Mouse (Mus musculus): ENCODE data around the gene Gm13289. TPM values are rescaled to one million over a fixed set of nuclear protein-coding genes. Genes with fewer than 3 reads are reported as not detected.
"Not testable (repeated sequence)": the region's sequence is repeated elsewhere in the genome, so short reads cannot be mapped to it uniquely, and the experiment has no call there.

The Gm13289 gene
- polyA plus RNA-seq, 1 experiment from 2014 or later: not detected

DNA sequence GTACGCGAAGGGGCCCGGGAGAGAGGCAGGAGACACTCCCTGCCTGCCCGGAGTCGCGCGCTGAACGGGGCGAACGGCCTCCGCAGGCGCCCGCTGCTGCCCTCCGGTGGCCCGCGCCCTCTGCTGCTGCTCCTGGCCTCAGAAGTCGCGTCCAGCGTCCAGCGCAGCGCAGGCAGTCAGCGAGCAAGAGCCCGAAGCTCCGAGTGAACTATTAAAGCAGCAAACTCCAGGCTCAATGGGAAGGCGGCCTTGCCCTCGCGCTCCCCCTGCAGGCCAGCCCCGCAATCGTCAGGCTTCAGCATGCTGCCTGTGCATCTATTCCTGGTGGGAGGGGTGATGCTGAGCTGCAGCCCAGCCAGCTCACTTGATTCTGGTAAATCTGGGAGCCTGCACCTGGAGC is 2.8 kb downstream of the Gm13289 start, which contains the start of gene Gm13272:
Gene Gm13272 (plus strand): TSS at position 301 of the 400 bp plus-strand sequence.
- H3K4me1 ChIP-seq (ENCODE audit: control insufficient read depth, insufficient read depth, low read depth, low read length); H3K36me3 ChIP-seq (ENCODE audit: control insufficient read depth, insufficient read depth, low read length); ATAC-seq; H3K27ac ChIP-seq (ENCODE audit: low read depth, low read length); H3K4me3 ChIP-seq (ENCODE audit: low read length); H3K9ac ChIP-seq (ENCODE audit: low read depth, low read length); H3K27me3 ChIP-seq (replicated peaks; ENCODE audit: control insufficient read depth, insufficient read depth, low read length); H3K4me2 ChIP-seq (ENCODE audit: low read length); H3K9me3 ChIP-seq (ENCODE audit: control insufficient read depth, low read length): not testable (repeated sequence)
- WGBS: no CpG with 5 or more reads among the region's 29 CpGs

DNA sequence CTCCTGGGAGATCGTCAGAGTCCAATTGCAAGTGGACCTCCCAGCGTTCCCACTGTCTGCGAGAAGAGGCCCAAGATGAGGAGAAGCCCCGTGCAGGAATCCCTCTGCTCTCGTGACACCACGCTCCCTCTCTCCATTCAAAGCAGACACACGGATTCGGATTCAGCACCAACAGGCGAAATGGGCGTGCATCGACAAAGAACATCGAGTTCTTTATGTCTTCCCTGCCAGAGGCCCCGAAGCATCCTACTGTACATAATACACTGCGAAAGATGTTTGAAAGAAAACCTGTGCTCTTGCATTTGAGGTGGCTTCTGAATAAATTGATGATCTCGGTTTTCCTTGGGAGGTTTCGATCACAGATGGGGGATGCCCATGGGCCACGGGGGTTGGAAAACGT is 3.6 kb downstream of the Gm13289 start:
- not testable (repeated sequence) for H3K9me3 ChIP-seq (ENCODE audit: control insufficient read depth, low read length); H3K27ac ChIP-seq (ENCODE audit: low read depth, low read length); H3K4me3 ChIP-seq (ENCODE audit: low read length); H3K9ac ChIP-seq (ENCODE audit: low read depth, low read length); ATAC-seq; H3K4me1 ChIP-seq (ENCODE audit: control insufficient read depth, insufficient read depth, low read depth, low read length); H3K36me3 ChIP-seq (ENCODE audit: control insufficient read depth, insufficient read depth, low read length); H3K27me3 ChIP-seq (replicated peaks; ENCODE audit: control insufficient read depth, insufficient read depth, low read length); H3K4me2 ChIP-seq (ENCODE audit: low read length)
- 48% methylated on average over 15 of the region's 18 CpGs for WGBS

DNA sequence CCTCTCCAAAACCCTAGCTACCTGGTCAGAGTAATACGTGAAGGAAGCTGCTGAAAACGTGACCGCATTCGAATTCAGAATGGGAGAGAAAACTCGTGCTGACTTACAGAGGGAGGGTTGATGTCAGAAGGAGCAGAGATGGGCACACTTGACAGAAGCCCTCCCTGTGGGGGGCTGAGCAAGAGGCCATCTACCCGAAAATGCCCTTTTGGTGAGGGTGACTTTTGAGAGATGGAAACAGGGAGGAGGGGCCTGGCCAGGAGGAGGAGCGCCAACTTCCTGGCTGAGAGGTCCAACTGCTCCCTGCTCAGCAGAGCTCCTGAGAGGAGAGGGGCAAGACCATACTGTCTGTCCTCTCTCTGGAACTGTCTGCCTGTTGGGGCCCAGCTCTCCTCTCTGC is 5.1 kb downstream of the Gm13289 start, which contains the start of gene Ifnz:
Gene Ifnz (plus strand): TSS at position 301 of the 400 bp plus-strand sequence.
- H3K36me3 ChIP-seq (ENCODE audit: control insufficient read depth, insufficient read depth, low read length); H3K4me1 ChIP-seq (ENCODE audit: control insufficient read depth, insufficient read depth, low read depth, low read length); H3K4me3 ChIP-seq (ENCODE audit: low read length); H3K9me3 ChIP-seq (ENCODE audit: control insufficient read depth, low read length); H3K27ac ChIP-seq (ENCODE audit: low read depth, low read length); H3K27me3 ChIP-seq (replicated peaks; ENCODE audit: control insufficient read depth, insufficient read depth, low read length); H3K9ac ChIP-seq (ENCODE audit: low read depth, low read length); ATAC-seq: not testable (repeated sequence)
- H3K4me2 ChIP-seq (ENCODE audit: low read length): peak within 1 kb of the TSS; percentile 42; the same call in 1 of the 2 replicates
- WGBS: 14% methylated on average over 2 of the region's 7 CpGs

DNA sequence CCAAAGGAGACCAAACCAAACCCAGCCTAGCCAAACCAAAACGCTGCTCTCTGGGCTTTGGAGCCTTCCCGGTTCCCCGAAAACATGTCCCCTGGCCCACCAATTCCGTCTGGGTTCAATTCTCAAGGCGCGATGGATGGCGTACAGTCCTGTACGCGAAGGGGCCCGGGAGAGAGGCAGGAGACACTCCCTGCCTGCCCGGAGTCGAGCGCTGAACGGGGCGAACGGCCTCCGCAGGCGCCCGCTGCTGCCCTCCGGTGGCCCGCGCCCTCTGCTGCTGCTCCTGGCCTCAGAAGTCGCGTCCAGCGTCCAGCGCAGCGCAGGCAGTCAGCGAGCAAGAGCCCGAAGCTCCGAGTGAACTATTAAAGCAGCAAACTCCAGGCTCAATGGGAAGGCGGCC is 5.6 kb downstream of the Gm13289 start:
- H3K9me3 ChIP-seq (ENCODE audit: control insufficient read depth, low read length); H3K4me1 ChIP-seq (ENCODE audit: control insufficient read depth, insufficient read depth, low read depth, low read length); H3K36me3 ChIP-seq (ENCODE audit: control insufficient read depth, insufficient read depth, low read length); H3K27me3 ChIP-seq (replicated peaks; ENCODE audit: control insufficient read depth, insufficient read depth, low read length); H3K27ac ChIP-seq (ENCODE audit: low read depth, low read length); H3K4me3 ChIP-seq (ENCODE audit: low read length); ATAC-seq; H3K9ac ChIP-seq (ENCODE audit: low read depth, low read length): not testable (repeated sequence)
- 0% methylated on average over 4 of the region's 31 CpGs for WGBS
- H3K4me2 ChIP-seq (ENCODE audit: low read length): peak overlapping the region; percentile 42; the same call in 1 of the 2 replicates

DNA sequence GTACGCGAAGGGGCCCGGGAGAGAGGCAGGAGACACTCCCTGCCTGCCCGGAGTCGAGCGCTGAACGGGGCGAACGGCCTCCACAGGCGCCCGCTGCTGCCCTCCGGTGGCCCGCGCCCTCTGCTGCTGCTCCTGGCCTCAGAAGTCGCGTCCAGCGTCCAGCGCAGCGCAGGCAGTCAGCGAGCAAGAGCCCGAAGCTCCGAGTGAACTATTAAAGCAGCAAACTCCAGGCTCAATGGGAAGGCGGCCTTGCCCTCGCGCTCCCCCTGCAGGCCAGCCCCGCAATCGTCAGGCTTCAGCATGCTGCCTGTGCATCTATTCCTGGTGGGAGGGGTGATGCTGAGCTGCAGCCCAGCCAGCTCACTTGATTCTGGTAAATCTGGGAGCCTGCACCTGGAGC is 8.7 kb downstream of the Gm13289 start, which contains the start of gene Gm13276:
Gene Gm13276 (plus strand): TSS at position 301 of the 400 bp plus-strand sequence.
- not testable (repeated sequence) for H3K36me3 ChIP-seq (ENCODE audit: control insufficient read depth, insufficient read depth, low read length); H3K4me3 ChIP-seq (ENCODE audit: low read length); H3K4me1 ChIP-seq (ENCODE audit: control insufficient read depth, insufficient read depth, low read depth, low read length); ATAC-seq; H3K9me3 ChIP-seq (ENCODE audit: control insufficient read depth, low read length); H3K27me3 ChIP-seq (replicated peaks; ENCODE audit: control insufficient read depth, insufficient read depth, low read length); H3K4me2 ChIP-seq (ENCODE audit: low read length); H3K27ac ChIP-seq (ENCODE audit: low read depth, low read length); H3K9ac ChIP-seq (ENCODE audit: low read depth, low read length)
- no CpG with 5 or more reads among the region's 27 CpGs for WGBS

DNA sequence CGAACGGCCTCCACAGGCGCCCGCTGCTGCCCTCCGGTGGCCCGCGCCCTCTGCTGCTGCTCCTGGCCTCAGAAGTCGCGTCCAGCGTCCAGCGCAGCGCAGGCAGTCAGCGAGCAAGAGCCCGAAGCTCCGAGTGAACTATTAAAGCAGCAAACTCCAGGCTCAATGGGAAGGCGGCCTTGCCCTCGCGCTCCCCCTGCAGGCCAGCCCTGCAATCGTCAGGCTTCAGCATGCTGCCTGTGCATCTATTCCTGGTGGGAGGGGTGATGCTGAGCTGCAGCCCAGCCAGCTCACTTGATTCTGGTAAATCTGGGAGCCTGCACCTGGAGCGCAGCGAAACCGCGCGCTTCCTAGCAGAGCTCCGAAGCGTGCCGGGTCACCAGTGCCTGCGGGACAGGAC is 11.7 kb downstream of the Gm13289 start, which contains the start of gene Gm13277:
Gene Gm13277 (plus strand): TSS at position 231 of the 400 bp plus-strand sequence.
- not testable (repeated sequence) for H3K36me3 ChIP-seq (ENCODE audit: control insufficient read depth, insufficient read depth, low read length); H3K4me3 ChIP-seq (ENCODE audit: low read length); H3K4me2 ChIP-seq (ENCODE audit: low read length); H3K27ac ChIP-seq (ENCODE audit: low read depth, low read length); ATAC-seq; H3K4me1 ChIP-seq (ENCODE audit: control insufficient read depth, insufficient read depth, low read depth, low read length); H3K27me3 ChIP-seq (replicated peaks; ENCODE audit: control insufficient read depth, insufficient read depth, low read length); H3K9ac ChIP-seq (ENCODE audit: low read depth, low read length); H3K9me3 ChIP-seq (ENCODE audit: control insufficient read depth, low read length)
- WGBS: 0% methylated on average over 1 of the region's 28 CpGs

DNA sequence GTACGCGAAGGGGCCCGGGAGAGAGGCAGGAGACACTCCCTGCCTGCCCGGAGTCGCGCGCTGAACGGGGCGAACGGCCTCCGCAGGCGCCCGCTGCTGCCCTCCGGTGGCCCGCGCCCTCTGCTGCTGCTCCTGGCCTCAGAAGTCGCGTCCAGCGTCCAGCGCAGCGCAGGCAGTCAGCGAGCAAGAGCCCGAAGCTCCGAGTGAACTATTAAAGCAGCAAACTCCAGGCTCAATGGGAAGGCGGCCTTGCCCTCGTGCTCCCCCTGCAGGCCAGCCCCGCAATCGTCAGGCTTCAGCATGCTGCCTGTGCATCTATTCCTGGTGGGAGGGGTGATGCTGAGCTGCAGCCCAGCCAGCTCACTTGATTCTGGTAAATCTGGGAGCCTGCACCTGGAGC is 14.5 kb downstream of the Gm13289 start, which contains the start of gene Gm13278:
Gene Gm13278 (plus strand): TSS at position 301 of the 400 bp plus-strand sequence.
- H3K9me3 ChIP-seq (ENCODE audit: control insufficient read depth, low read length); H3K4me2 ChIP-seq (ENCODE audit: low read length); ATAC-seq; H3K4me1 ChIP-seq (ENCODE audit: control insufficient read depth, insufficient read depth, low read depth, low read length); H3K27ac ChIP-seq (ENCODE audit: low read depth, low read length); H3K27me3 ChIP-seq (replicated peaks; ENCODE audit: control insufficient read depth, insufficient read depth, low read length); H3K9ac ChIP-seq (ENCODE audit: low read depth, low read length); H3K4me3 ChIP-seq (ENCODE audit: low read length); H3K36me3 ChIP-seq (ENCODE audit: control insufficient read depth, insufficient read depth, low read length): not testable (repeated sequence)
- no CpG with 5 or more reads among the region's 28 CpGs for WGBS

DNA sequence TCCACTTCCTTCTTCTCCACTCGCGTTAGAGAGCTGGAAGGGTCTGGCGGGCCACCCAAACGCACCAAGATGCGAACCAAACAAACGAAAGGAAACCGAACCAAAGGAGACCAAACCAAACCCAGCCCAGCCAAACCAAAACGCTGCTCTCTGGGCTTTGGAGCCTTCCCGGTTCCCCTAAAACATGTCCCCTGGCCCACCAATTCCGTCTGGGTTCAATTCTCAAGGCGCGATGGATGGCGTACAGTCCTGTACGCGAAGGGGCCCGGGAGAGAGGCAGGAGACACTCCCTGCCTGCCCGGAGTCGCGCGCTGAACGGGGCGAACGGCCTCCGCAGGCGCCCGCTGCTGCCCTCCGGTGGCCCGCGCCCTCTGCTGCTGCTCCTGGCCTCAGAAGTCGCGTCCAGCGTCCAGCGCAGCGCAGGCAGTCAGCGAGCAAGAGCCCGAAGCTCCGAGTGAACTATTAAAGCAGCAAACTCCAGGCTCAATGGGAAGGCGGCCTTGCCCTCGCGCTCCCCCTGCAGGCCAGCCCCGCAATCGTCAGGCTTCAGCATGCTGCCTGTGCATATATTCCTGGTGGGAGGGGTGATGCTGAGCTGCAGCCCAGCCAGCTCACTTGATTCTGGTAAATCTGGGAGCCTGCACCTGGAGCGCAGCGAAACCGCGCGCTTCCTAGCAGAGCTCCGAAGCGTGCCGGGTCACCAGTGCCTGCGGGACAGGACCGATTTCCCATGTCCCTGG is 17.4 kb downstream of the Gm13289 start, which contains the start of gene Gm13275:
Gene Gm13275 (plus strand): TSS at position 552 of the 740 bp plus-strand sequence.
- not testable (repeated sequence) for H3K9me3 ChIP-seq (ENCODE audit: control insufficient read depth, low read length); H3K27me3 ChIP-seq (replicated peaks; ENCODE audit: control insufficient read depth, insufficient read depth, low read length); H3K9ac ChIP-seq (ENCODE audit: low read depth, low read length); H3K4me2 ChIP-seq (ENCODE audit: low read length); ATAC-seq; H3K36me3 ChIP-seq (ENCODE audit: control insufficient read depth, insufficient read depth, low read length); H3K27ac ChIP-seq (ENCODE audit: low read depth, low read length); H3K4me1 ChIP-seq (ENCODE audit: control insufficient read depth, insufficient read depth, low read depth, low read length); H3K4me3 ChIP-seq (ENCODE audit: low read length)
- 0% methylated on average over 4 of the region's 52 CpGs for WGBS

DNA sequence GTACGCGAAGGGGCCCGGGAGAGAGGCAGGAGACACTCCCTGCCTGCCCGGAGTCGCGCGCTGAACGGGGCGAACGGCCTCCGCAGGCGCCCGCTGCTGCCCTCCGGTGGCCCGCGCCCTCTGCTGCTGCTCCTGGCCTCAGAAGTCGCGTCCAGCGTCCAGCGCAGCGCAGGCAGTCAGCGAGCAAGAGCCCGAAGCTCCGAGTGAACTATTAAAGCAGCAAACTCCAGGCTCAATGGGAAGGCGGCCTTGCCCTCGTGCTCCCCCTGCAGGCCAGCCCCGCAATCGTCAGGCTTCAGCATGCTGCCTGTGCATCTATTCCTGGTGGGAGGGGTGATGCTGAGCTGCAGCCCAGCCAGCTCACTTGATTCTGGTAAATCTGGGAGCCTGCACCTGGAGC is 20.4 kb downstream of the Gm13289 start, which contains the start of gene Gm13279:
Gene Gm13279 (plus strand): TSS at position 301 of the 400 bp plus-strand sequence.
- not testable (repeated sequence) for H3K9ac ChIP-seq (ENCODE audit: low read depth, low read length); H3K4me1 ChIP-seq (ENCODE audit: control insufficient read depth, insufficient read depth, low read depth, low read length); H3K4me2 ChIP-seq (ENCODE audit: low read length); ATAC-seq; H3K4me3 ChIP-seq (ENCODE audit: low read length); H3K27ac ChIP-seq (ENCODE audit: low read depth, low read length); H3K36me3 ChIP-seq (ENCODE audit: control insufficient read depth, insufficient read depth, low read length); H3K27me3 ChIP-seq (replicated peaks; ENCODE audit: control insufficient read depth, insufficient read depth, low read length); H3K9me3 ChIP-seq (ENCODE audit: control insufficient read depth, low read length)
- no CpG with 5 or more reads among the region's 28 CpGs for WGBS
